ENCODE assay signal across 25 mouse cellular contexts in genomic region chr10:123101303-123101702, GRCm38 (mm10). TPM values are rescaled to one million over a fixed set of nuclear protein-coding genes. Genes with fewer than 3 reads are reported as not detected.
A peak's percentile ranks its signal among the peaks of the same experiment; 100 is the strongest.
DNase-seq lines count a peak whose midpoint lies in the region; ATAC-seq and TF ChIP-seq lines count a peak whose summit lies in the region.
"Had no signal": no experiment of that assay in that cellular context is flagged by ENCODE, and none has a peak within 500 bp of the region (broad histone marks: within the 10 kb centered on the region; RNA-seq: fewer than 3 reads in every experiment).

No protein-coding gene starts in this region.

- TF ChIP-seq CTCF in stomach, postnatal 0 days (IDR thresholded peaks at IDR 0.05; ENCODE audit: low read depth): no peak

- no peak overlapping the region for H3K9ac ChIP-seq in stomach, postnatal 0 days (ENCODE audit: low read length)
- H3K9ac ChIP-seq: forebrain, embryonic 13.5 days; heart, embryonic 12.5 days; heart, embryonic 15.5 days; hindbrain, embryonic 14.5 days had no signal

- H3K4me3 ChIP-seq in macrophage (ENCODE audit: inconsistent target): no peak overlapping the region
- H3K4me3 ChIP-seq in stomach, postnatal 0 days (ENCODE audit: low read depth, low read length): no peak overlapping the region
- H3K4me3 ChIP-seq: forebrain, embryonic 10.5 days; forebrain, embryonic 13.5 days; heart, embryonic 12.5 days; heart, embryonic 15.5 days had no signal

- no peaks in the 10 kb centered on the region for H3K9me3 ChIP-seq in stomach, postnatal 0 days (ENCODE audit: control insufficient read depth, low read length)
- H3K9me3 ChIP-seq: forebrain, embryonic 10.5 days; forebrain, embryonic 13.5 days; heart, embryonic 12.5 days; heart, embryonic 15.5 days had no signal

- no peaks in the 10 kb centered on the region for H3K36me3 ChIP-seq in macrophage (ENCODE audit: inconsistent target)
- no peaks in the 10 kb centered on the region for H3K36me3 ChIP-seq in stomach, postnatal 0 days (ENCODE audit: control insufficient read depth, insufficient read depth, low read length)
- H3K36me3 ChIP-seq: forebrain, embryonic 10.5 days; heart, embryonic 12.5 days; heart, embryonic 15.5 days had no signal

- peak; percentile 46 for DNase-seq in 416B (ENCODE audit: low read depth)
- peak; percentile 50 for DNase-seq in MEL-GATA-1-ER (ENCODE audit: extremely low read depth, low read depth)
- no peak for DNase-seq in thymus, adult 18-20 months
- no peak for DNase-seq in spleen, adult 12 weeks (ENCODE audit: low spot score)
- DNase-seq in stomach, postnatal 0 days (ENCODE audit: low spot score): no peak
- DNase-seq: adrenal gland, postnatal 10 days; adrenal gland, postnatal 36 days; cerebellum, adult 2 months; cerebellum, adult 9-11 months; cerebellum, postnatal 36 days; gastrocnemius, postnatal 10 days; gastrocnemius, postnatal 36 days; heart, adult 18-20 months; heart, postnatal 10 days; heart, postnatal 4 days had no signal

- H3K27me3 ChIP-seq in stomach, postnatal 0 days (ENCODE audit: control insufficient read depth, insufficient read depth, low read length): no peaks in the 10 kb centered on the region
- H3K27me3 ChIP-seq: forebrain, embryonic 13.5 days; heart, embryonic 12.5 days; heart, embryonic 15.5 days; Patski had no signal

- H3K79me2 ChIP-seq in macrophage (ENCODE audit: inconsistent target): no peaks in the 10 kb centered on the region

- H3K4me2 ChIP-seq in stomach, postnatal 0 days (replicated peaks; ENCODE audit: low read depth): no peak overlapping the region
- H3K4me2 ChIP-seq: forebrain, embryonic 13.5 days; heart, embryonic 12.5 days; heart, embryonic 15.5 days; hindbrain, embryonic 14.5 days had no signal

- ATAC-seq in stomach, postnatal 0 days (ENCODE audit: low FRiP score, low TSS enrichment): no peak
- ATAC-seq: CD4-positive, CD25-positive, alpha-beta regulatory T cell, adult 4 months; forebrain, embryonic 13.5 days; forebrain, embryonic 16.5 days; intestine, postnatal 0 days had no signal

- TF ChIP-seq EP300 in stomach, postnatal 0 days (optimal IDR thresholded peaks at IDR 0.05): no peak

- H3K27ac ChIP-seq in macrophage: peak overlapping the region; percentile 19; the same call in 1 of the 2 replicates
- no peak overlapping the region for H3K27ac ChIP-seq in stomach, postnatal 0 days (replicated peaks)
- H3K27ac ChIP-seq: forebrain, embryonic 10.5 days; forebrain, embryonic 13.5 days; heart, embryonic 15.5 days; hindbrain, embryonic 14.5 days had no signal

- no peaks in the 10 kb centered on the region for H3K4me1 ChIP-seq in stomach, postnatal 0 days (replicated peaks; ENCODE audit: control insufficient read depth, insufficient read depth)
- H3K4me1 ChIP-seq: forebrain, embryonic 10.5 days; forebrain, embryonic 13.5 days; heart, embryonic 12.5 days; heart, embryonic 15.5 days had no signal

- 0% methylated on average over 1 of the region's 1 CpGs for WGBS in macrophage (ENCODE audit: missing documents)
- WGBS in stomach, postnatal 0 days: 55% methylated on average over 1 of the region's 1 CpGs

RNA-seq across cellular contexts. Expression of gene Mon2, which starts 25.0 kb away (rescaled TPM):
- total RNA-seq in macrophage (2018; cell fraction: chromatin; rRNA removed): 100 to 1,000 TPM; 130 to 521 (median 254) TPM
- 10 to 100 TPM; 30.8 to 81.0 (median 52.1) TPM for total RNA-seq in macrophage (2018; cell fraction: cytosol; rRNA removed)
- 100 to 1,000 TPM in 22 of 26 experiments, 10 to 100 TPM in 4; 81.5 to 299 (median 138) TPM for total RNA-seq in macrophage (2018; cell fraction: nucleus; rRNA removed)
- polyA plus RNA-seq in macrophage (2018): 34.3 to 59.9 TPM (median 48.0 TPM) in 3 replicates
- 14.7 and 15.9 TPM in 2 replicates for polyA plus RNA-seq in stomach, postnatal 0 days (2015; fragmentation: Nextera tagmentation; extraction: Ambion mirVana)

Comparison
In these comparisons a context has a peak if more than half of its experiments do, and no peak if none do; other contexts are left out.
1. DNase-seq: peak in 416B (single experiment) and MEL-GATA-1-ER (single experiment); none in thymus, adult 18-20 months (0 of 2), spleen, adult 12 weeks (single experiment) and stomach, postnatal 0 days (single experiment).